Mouse (Mus musculus) heart, postnatal 4 days (tissue): Measurements from ENCODE around the gene Plekha3. TPM values are rescaled to one million over a fixed set of nuclear protein-coding genes. Genes with fewer than 3 reads are reported as not detected.

Experiments used
- DNase-seq: peaks from one replicate; pipeline ENCODE4 v3.0.0; 2021
- total RNA-seq, 2 experiments: library from RNA; stranded (reverse); gene quantifications; 2 replicates each; pipeline ENCODE4 v1.2.3; 2021

Plekha3 gene
- total RNA-seq, 2 experiments from 2014 or later, result 21.5 to 22.5 TPM

DNA sequence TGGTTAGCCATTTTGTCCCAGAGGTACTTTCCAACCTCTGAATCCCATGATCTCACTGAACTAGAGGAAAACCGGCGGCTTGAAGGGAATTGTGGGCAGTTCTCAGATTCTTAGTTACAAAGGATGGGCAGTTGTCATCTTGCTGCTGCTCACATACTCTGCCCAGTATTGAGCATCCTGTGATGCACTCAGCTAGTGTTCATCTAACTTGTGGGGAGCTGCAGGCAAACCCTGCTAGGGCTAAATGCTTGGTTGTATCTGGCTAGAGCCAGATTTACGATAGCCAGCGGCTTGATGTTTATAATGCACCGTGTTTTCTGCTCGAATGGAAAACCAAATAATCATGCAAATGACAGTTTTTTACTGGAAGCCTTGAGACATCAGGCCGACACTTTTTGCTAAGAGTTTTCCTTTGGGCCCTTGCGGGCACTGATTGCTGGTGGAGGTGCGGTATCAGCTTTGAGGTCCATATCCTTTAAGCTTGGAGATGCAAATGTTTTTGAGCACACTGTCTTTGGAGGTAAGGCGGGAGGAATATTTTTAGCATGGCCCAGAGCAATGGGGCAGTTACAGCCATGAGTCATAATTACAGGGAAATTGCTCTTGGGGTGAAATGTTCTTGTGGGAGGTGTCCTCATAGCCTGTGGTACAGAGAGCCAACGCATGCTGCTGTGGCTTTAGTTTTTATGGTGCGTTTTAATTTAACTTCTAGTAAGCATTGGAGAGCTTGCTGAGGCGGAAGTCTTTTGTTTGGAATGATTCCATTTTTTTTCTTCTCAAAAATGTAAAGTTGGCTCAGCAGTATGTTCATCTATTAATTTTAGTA is 1.5 kb downstream of the Plekha3 start:
- no peak for DNase-seq

DNA sequence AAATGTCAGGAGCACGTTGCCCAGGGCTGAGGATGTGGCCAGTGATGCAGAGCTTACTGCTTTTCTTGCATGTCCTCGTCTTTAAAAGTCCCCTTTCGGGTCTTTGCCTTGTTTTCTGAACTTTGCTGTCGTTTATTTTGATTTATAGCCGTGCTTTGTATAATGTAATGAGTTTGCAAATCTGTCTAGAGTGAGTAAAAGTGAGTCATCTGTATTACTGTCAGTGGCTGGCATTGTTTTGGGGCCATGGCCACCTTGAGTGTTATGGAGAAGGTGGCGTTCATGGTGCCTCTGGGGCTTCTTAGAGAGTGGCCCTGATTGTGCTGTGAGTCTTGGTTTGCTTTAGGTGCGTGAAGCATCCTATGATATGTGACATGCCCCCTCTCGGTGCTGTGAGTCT is 7.2 kb downstream of the Plekha3 start:
- DNase-seq, result no peak

DNA sequence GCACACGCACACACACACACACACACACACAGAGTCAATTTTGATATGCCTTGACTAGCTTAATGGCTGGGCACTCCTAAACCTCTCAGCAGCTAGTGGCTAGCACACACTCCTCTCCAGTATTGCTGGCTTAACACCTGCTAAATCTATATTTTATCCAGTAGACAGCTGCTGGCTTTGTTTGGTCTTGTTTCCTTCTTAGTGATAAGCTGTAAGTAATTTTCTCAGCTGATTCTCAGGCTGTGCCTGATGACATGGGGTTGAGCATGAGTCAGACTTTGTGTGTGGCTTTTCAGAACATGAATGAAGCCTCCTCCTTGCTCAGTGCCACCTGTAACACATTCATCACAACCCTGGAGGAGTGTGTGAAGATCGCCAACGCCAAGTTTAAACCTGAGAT is 11.9 kb downstream of the Plekha3 start:
- no peak for DNase-seq

DNA sequence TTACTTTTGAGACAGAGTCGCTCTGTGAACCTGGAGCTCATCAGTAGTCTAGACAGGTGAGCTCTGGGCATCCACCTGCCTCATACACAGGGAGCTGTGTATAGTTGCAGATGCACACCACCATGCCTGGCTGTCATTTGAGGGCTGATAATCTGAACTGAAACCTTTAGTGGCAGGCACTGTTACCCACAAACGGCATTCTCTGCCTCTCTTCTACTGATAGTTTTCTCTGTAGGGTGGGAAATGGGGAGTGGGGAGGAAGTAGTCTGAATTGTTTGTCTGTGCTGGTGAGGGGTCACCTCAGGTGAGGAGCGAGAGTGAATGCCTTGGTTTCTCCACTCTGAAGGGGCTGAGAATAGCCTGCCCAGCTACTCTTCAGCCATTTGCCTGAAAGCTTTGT is 12.5 kb downstream of the Plekha3 start:
- no peak for DNase-seq

DNA sequence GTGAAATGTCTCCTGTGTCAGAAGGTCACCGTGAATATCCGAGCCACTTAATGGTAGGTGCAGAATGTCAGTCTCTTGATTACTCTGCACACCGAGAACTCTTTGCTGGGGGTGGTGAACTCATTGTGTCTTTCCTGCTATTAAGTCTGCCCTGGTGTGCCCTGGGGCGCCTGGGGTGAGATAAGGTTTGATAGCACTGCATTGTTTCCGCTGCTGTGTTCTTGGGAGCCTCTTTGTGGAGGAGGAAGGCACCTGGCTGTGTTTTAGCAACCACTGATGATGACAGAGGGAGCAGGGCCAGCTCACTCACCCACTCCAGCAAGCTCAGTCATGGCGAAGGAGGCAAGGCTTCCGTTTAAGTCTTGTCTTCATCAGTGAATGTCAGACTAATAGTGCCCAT is 13.1 kb downstream of the Plekha3 start:
- no peak for DNase-seq

DNA sequence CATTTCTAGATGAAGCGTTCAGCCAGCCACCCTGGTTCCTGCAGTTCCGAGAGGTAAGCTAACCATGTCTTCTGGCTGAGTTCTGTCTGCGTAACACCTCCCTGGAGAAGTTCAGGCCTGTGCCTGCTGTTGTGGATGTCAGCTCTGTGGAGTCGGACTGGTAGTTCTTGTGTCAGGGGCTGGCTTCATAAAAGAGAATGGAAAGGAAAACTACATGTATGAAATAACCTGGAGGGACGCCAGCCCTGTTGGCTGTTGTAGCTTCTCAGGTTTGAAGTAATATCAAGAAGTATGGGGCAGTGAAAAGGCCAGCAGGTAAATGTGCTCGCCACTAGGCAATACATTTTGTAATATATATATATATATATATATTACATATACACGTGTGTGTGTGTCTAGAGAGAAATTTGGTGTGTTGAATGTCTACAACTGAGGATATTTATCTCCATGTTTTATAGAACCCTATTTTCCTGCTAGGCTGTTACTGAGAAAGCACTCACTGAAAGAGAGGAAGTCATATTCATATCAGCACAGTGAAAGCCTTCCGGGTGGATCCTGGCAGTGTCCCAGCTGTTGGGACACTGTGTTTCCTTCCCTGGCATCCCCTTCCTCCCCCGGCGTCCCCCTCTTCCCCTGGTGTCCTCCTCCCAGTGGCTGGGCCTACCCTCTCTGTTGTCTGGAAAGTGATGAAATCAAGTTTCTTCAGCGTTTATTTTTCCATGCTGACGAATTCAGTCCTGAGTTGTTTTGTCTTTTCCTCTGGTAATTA is 15.5 kb downstream of the Plekha3 start:
- DNase-seq, result peak; percentile 63

DNA sequence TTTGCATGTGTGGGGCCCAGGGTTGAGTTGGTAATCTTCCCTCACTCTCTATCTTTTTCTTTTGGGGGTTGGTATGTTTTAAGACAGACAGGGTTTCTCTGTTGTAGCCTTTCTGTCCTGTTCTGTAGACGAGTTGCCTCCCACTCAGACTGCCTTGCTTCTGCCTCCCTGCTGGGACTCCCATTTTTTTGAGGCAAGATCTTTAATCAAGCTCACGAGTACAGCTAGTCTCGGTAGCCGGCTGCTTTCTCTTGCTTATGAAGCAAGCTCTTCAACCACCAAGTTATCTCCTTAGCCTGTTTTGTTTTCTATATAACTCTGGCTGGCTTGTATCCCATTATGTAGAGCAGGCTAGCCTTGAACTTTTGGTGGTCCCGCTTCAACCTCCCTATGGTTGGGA is 18.7 kb downstream of the Plekha3 start:
- no peak for DNase-seq

DNA sequence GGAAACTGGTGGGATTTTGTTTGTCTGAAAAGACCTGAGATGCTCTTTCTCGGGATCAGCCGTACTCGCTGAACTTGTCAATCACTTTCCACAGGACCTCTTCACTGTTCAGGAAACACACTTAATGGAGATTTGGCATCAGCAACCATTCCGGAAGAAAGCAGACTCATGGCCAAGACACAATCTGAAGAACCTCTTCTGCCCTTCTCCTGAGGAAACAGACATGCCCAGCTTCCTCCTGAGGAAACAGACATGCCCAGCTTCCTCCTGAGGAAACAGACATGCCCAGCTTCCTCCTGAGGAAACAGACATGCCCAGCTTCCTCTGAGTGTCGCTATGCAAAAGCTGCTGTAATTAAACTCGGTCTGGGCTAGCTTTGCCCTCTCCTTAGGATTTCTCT is 20.2 kb downstream of the Plekha3 start:
- DNase-seq, result no peak

DNA sequence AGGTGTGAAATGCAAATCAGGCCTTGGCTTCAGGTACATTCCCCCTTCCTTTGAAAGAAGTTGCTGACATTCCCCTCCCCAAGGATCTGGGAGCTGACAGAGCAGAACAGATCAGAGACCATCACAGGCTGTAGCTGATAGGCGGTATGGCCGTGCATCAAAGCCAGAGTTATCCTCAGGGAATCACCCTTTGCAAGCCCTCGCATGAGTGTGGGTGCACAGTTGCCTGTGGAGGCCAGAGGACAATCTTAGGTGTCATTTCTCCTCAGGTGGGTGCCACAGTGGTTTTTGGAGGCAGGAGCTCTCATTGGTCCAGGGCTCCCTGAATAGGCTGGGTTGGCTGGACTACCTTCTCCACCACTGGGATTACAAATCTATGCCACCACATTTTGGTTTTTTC is 27.1 kb downstream of the Plekha3 start:
- no peak for DNase-seq

DNA sequence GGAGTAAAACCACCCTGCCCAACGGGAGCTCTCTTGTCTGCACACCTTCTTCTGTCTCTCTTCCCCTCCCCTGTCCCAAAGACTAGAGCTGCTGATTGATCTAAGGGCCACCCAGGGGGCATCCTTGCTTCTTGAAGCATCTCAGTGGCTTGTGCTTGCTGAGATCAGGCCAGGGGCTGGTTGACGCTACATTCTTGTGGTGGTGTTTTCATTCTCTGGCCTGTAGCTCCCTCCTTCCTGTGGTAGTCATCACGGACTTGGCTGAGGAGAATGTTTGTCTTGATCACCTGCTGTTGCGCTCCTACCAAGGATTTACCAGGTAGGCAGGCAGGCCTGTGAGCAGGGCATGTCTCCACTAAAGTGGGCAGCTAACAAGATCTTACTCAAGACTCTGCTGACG is 27.7 kb downstream of the Plekha3 start:
- DNase-seq, result no peak

DNA sequence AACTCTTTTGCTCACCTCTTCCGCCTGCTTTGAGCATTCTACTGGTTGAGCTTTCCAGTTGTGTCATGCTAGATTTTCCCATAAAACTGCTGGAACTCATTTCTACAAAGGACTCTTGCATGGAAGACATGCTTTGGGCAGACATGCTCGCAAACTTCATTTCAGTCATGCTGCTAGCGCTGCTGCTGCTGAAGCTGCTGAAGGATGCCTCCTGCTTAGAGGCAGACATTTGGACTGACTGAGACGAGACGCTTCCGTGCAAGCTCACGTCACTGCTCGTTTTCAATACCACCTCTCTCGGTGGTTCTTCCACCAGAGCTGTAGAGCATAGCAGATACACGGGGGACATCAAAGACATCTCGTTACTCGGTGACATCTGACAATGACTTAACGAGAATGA is 30.6 kb downstream of the Plekha3 start:
- DNase-seq, result no peak

DNA sequence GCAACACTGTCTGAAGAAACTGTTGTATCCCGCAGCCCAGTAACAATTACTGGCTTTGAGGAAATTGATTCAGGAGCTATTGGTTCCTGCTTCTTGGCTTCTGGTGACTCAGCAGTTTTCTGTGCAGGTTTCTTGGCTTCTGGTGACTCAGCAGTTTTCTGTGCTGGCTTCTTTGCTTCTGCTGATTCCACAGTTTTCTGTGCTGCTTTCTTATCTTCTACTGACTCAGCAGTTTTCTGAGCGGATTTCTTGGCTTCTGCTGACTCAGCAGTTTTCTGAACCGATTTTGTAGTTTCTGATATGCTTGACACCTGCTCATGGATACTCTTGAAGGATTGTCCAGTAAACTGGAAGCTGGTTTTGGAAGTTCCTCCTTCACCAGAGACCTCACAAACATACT is 33.4 kb downstream of the Plekha3 start:
- no peak for DNase-seq

DNA sequence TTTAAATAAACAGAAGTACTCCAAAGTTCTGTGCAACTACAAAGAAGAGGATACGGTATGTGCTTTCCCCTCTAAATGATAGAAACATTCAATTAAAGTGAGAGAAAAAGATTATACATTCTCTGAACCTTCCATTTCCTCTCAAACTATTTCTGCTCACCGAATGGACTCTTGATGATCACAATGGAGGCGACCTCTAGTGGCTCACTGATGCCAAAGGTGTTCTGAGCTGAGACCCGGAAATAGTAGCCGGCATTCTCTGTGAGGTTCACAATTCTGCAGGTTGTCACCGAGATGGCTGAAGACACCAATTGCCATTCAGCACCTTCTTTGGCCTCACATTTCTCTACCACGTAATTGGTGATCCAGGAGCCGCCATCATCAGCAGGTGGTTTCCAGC is 39.9 kb downstream of the Plekha3 start:
- DNase-seq, result no peak

DNA sequence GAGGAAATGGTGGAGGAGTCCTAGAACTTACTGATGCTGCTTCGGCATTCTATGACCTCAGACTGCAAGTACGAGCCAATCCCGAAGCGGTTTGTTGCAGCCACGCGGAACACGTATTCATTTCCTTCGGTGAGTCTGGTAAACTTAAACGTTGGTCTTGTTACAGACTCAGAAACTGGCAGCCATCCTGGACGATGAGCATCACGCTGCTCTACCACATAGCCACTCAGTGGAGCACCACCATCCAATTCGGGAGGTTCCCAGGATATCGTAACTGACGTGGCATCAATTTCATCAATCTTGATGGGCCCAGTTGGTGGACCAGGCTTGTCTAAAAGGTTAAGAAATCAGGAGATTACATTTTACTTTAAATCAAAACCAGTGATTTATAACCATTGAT is 44.6 kb downstream of the Plekha3 start:
- DNase-seq, result no peak

Other genes starting within 250 kb of the Plekha3 start
- gene Prkra, start 27.3 kb upstream of the Plekha3 start, total RNA-seq, result 10 to 100 TPM; 20.7 to 22.6 TPM
- gene Pjvk, start 26.8 kb upstream of the Plekha3 start, total RNA-seq, result not detected
- gene Fkbp7, start 2.2 kb upstream of the Plekha3 start, total RNA-seq, result 10 to 100 TPM; 23.8 to 30.0 TPM